Comparison of ENCODE assay signal across 15 mouse cellular contexts in the genomic region with DNA sequence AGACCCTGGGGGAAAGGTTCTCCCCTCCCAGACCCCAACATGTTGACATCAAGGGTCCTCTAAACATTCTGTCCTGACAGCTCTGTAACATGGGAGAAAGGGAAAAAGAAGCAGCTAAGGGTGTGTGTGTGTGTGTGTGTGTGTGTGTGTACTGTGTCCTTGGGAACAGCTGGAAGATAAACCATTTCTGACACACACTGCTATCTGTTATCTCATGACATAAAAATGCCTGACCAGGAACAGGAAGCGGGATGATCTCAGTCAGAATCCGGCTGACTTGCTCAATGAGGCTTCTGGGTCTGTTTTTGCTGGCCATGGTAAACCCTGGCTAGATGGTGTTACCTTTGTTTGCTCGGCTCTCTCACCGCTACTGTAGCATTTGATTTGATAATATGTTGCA.
DNase-seq lines count a peak whose midpoint lies in the region; ATAC-seq and TF ChIP-seq lines count a peak whose summit lies in the region.
"Had no signal": no experiment of that assay in that cellular context is flagged by ENCODE, and none has a peak within 500 bp of the region (broad histone marks: within the 10 kb centered on the region; RNA-seq: fewer than 3 reads in every experiment).

No protein-coding gene starts in this region.

- DNase-seq in heart, adult 11 months: peak; percentile 91
- no peak for DNase-seq in heart, adult 2 months
- DNase-seq in MEL (ENCODE audit: low read depth, low spot score): peak; percentile 20
- peak; percentile 43 to 51 for DNase-seq in heart, postnatal 10 days
- DNase-seq in kidney, postnatal 14 days: peak; percentile 64
- DNase-seq in liver, embryonic 11.5 days (ENCODE audit: low spot score): no peak
- DNase-seq in cerebellum, postnatal 4 days (ENCODE audit: low spot score in 2 of 2): no peak
- DNase-seq in thymus, postnatal 4 days: no peak
- DNase-seq: cerebellum, adult 8-10 months; right cerebral cortex, adult 18-20 months had no signal

- TF ChIP-seq POLR2A in heart, adult 2 months (IDR thresholded peaks at IDR 0.05; ENCODE audit: insufficient read depth, low read depth, low read length): no peak
- no peak for TF ChIP-seq POLR2A in MEL (IDR thresholded peaks at IDR 0.05; ENCODE audit: control insufficient read depth in 1 of 2, insufficient read depth in 1 of 2, low read depth in 1 of 2, low read length in 2 of 2, poor library complexity in 1 of 2)

- no peak overlapping the region for H3K9ac ChIP-seq in heart, adult 2 months (ENCODE audit: low read depth, low read length)
- no peak overlapping the region for H3K9ac ChIP-seq in MEL (ENCODE audit: control insufficient read depth, low read depth, low read length, poor library complexity, severe bottlenecking)
- no peak overlapping the region for H3K9ac ChIP-seq in liver, embryonic 11.5 days (ENCODE audit: low read depth, low read length)
- H3K9ac ChIP-seq: forebrain, embryonic 13.5 days; liver, embryonic 15.5 days; midbrain, embryonic 12.5 days; neural tube, embryonic 12.5 days had no signal

- H3K4me3 ChIP-seq in heart, adult 2 months: no peak overlapping the region
- H3K4me3 ChIP-seq in MEL (ENCODE audit: control insufficient read depth in 1 of 2, insufficient read depth in 1 of 2, low read depth in 2 of 2, low read length in 2 of 2): no peak overlapping the region
- no peak overlapping the region for H3K4me3 ChIP-seq in liver, embryonic 11.5 days (ENCODE audit: low read depth, low read length)
- H3K4me3 ChIP-seq: embryonic facial prominence, embryonic 10.5 days; forebrain, embryonic 13.5 days; liver, embryonic 15.5 days; midbrain, embryonic 12.5 days; neural tube, embryonic 12.5 days had no signal

- H3K4me1 ChIP-seq in heart, adult 2 months (ENCODE audit: control insufficient read depth, insufficient read depth, low read length): peaks cover 1% of the 10 kb centered on the region; the same call in 1 of the 2 replicates
- H3K4me1 ChIP-seq in MEL (ENCODE audit: control insufficient read depth in 1 of 2, insufficient read depth in 2 of 2, low read length in 2 of 2): no peaks in the 10 kb centered on the region
- H3K4me1 ChIP-seq in liver, embryonic 11.5 days (replicated peaks; ENCODE audit: control insufficient read depth, insufficient read depth, low read length): 0 out of 2 replicates have a peak, but pooled peaks cover 2% of the 10 kb centered on the region
- H3K4me1 ChIP-seq: forebrain, embryonic 13.5 days; liver, embryonic 15.5 days had no signal

- no peaks in the 10 kb centered on the region for H3K36me3 ChIP-seq in heart, adult 2 months (ENCODE audit: control insufficient read depth, insufficient read depth, low read length)
- H3K36me3 ChIP-seq in MEL (ENCODE audit: control insufficient read depth in 1 of 2, insufficient read depth in 2 of 2, low read length in 2 of 2): no peaks in the 10 kb centered on the region
- H3K36me3 ChIP-seq in liver, embryonic 11.5 days (ENCODE audit: control insufficient read depth, insufficient read depth, low read length): no peaks in the 10 kb centered on the region
- H3K36me3 ChIP-seq: embryonic facial prominence, embryonic 10.5 days; liver, embryonic 15.5 days; midbrain, embryonic 12.5 days; neural tube, embryonic 12.5 days had no signal

- no peaks in the 10 kb centered on the region for H3K27me3 ChIP-seq in heart, adult 2 months (ENCODE audit: control insufficient read depth, insufficient read depth, low read length)
- no peaks in the 10 kb centered on the region for H3K27me3 ChIP-seq in MEL (ENCODE audit: control insufficient read depth in 1 of 2, insufficient read depth in 2 of 2, low read length in 2 of 2)
- no peaks in the 10 kb centered on the region for H3K27me3 ChIP-seq in liver, embryonic 11.5 days (replicated peaks; ENCODE audit: control insufficient read depth, insufficient read depth, low read length)
- H3K27me3 ChIP-seq: forebrain, embryonic 13.5 days; liver, embryonic 15.5 days; neural tube, embryonic 12.5 days had no signal

- TF ChIP-seq CTCF in heart, adult 2 months (IDR thresholded peaks at IDR 0.05): no peak
- TF ChIP-seq CTCF in MEL (IDR thresholded peaks at IDR 0.05 in 2 of 3, conservative IDR thresholded peaks at IDR 0.05 in 1 of 3; ENCODE audit: control insufficient read depth in 1 of 3, insufficient read depth in 1 of 3, low read depth in 2 of 3, low read length in 3 of 3, poor library complexity in 1 of 3, severe bottlenecking in 1 of 3): no peak

- 27% methylated on average over 4 of the region's 4 CpGs for WGBS in heart, adult 2 months
- WGBS in liver, embryonic 11.5 days: 33% methylated on average over 4 of the region's 4 CpGs

- no peak; the same call in 1 of the 2 replicates for ATAC-seq in liver, embryonic 11.5 days (replicated peaks; ENCODE audit: low FRiP score)
- ATAC-seq: forebrain, embryonic 13.5 days had no signal

- no peak overlapping the region for H3K27ac ChIP-seq in heart, adult 2 months
- H3K27ac ChIP-seq in MEL (ENCODE audit: control insufficient read depth, low read depth, low read length): no peak overlapping the region
- H3K27ac ChIP-seq in liver, embryonic 11.5 days (ENCODE audit: low read depth, low read length): no peak overlapping the region
- H3K27ac ChIP-seq: embryonic facial prominence, embryonic 10.5 days; forebrain, embryonic 13.5 days; liver, embryonic 15.5 days; midbrain, embryonic 12.5 days; neural tube, embryonic 12.5 days had no signal

- no peak for TF ChIP-seq RAD21 in MEL (IDR thresholded peaks at IDR 0.05; ENCODE audit: low read depth, low read length)

- intact Hi-C loops in heart, adult 2 months (cut with DNase I): no loop called here
- intact Hi-C loops in heart, postnatal 10 days (cut with DNase I): no loop called here

- no peaks in the 10 kb centered on the region for H3K9me3 ChIP-seq in MEL (replicated peaks; ENCODE audit: insufficient read depth, low read length)
- no peaks in the 10 kb centered on the region for H3K9me3 ChIP-seq in liver, embryonic 11.5 days (ENCODE audit: control insufficient read depth, low read length)
- H3K9me3 ChIP-seq: embryonic facial prominence, embryonic 10.5 days; forebrain, embryonic 13.5 days; liver, embryonic 15.5 days; midbrain, embryonic 12.5 days; neural tube, embryonic 12.5 days had no signal

- no peak overlapping the region for H3K4me2 ChIP-seq in liver, embryonic 11.5 days
- H3K4me2 ChIP-seq: forebrain, embryonic 13.5 days; liver, embryonic 15.5 days; midbrain, embryonic 12.5 days; neural tube, embryonic 12.5 days had no signal

- no peak for TF ChIP-seq EP300 in heart, adult 2 months (IDR thresholded peaks at IDR 0.05; ENCODE audit: insufficient read depth, low read depth, low read length)
- TF ChIP-seq EP300 in MEL (IDR thresholded peaks at IDR 0.05; ENCODE audit: low read depth in 1 of 2, low read length in 2 of 2): no peak

- H3K79me2 ChIP-seq in heart, adult 2 months (replicated peaks; ENCODE audit: control insufficient read depth, insufficient read depth, low read length): no peaks in the 10 kb centered on the region
- H3K79me2 ChIP-seq in MEL (ENCODE audit: control insufficient read depth, insufficient read depth, low read length, poor library complexity): no peaks in the 10 kb centered on the region

TF ChIP-seq in MEL, 35 proteins besides CTCF, POLR2A, EP300 and RAD21:
- TF ChIP-seq TBP (IDR thresholded peaks at IDR 0.05; ENCODE audit: low read depth, low read length): no peak
- peak; percentile 57 for TF ChIP-seq ETS1 (IDR thresholded peaks at IDR 0.05; ENCODE audit: low read depth, low read length)
- 0 out of 2 replicates have a peak, but pooled peaks have one; percentile 27 for TF ChIP-seq ELF1 (IDR thresholded peaks at IDR 0.05; ENCODE audit: low read depth, low read length)

Comparison
In these comparisons a context has a peak if more than half of its experiments do, and no peak if none do; other contexts are left out.
1. DNase-seq: peak in heart, adult 11 months (single experiment), MEL (single experiment), heart, postnatal 10 days (2 of 2) and kidney, postnatal 14 days (single experiment); none in heart, adult 2 months (0 of 2), liver, embryonic 11.5 days (single experiment), cerebellum, postnatal 4 days (0 of 2) and thymus, postnatal 4 days (single experiment).